Mouse (Mus musculus) WW6 (cell line): ENCODE results near the gene Gnb3.
A peak's percentile ranks its signal among the peaks of the same experiment; 100 is the strongest.

ENCODE experiments used
- DNase-seq: peaks from one replicate; pipeline ENCODE4 v3.0.0-alpha.2; 2013; ENCODE audit warnings: low read depth, low spot score

Gnb3 gene

DNA sequence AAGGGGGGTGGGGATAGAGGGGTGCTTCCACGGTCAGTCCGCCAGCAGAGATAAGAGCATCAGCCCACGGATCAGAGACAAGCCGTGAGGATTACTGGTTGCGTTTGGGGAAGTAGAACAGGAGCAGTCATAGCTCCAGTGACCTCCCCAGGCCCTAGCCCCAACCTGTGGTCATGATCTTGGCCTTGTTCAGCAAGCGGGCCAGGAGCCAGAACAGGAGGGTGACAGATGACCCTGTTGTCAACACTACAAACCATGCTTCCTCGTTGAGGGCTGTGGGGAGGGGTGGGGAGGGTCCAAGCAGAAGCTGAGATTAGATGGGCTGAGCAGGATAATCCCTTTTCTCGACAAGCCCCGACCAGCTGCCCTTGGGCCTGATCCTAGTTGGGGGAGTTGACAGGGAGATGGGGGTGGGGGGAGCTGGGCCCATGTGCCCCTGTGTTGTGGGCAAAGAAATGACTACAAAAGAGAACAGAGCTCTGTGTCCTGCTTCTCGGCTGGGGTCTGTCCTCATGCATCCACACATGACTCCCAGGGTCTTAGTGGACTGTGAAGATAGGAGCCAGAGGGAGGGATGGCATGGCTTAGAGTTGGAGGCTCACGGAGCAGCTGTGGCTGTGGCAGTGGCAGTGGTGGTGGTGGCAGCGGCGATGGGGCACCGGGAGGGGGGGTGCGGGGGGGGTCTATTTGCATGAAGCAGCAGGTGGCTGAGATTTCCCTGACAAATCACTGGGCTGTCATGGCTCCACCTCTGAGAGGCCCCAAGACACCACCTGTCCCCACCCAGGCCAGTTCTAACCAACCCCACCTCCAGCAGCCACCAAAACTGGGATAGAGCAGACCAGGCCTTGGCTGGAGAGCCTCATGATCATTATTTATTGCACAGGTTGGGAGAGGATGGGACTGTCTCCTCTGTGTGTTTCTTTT, at the start of gene Gnb3:
Gnb3 (minus strand) TSS at position 35 of the 927 bp plus-strand sequence.
- no peak for DNase-seq

DNA sequence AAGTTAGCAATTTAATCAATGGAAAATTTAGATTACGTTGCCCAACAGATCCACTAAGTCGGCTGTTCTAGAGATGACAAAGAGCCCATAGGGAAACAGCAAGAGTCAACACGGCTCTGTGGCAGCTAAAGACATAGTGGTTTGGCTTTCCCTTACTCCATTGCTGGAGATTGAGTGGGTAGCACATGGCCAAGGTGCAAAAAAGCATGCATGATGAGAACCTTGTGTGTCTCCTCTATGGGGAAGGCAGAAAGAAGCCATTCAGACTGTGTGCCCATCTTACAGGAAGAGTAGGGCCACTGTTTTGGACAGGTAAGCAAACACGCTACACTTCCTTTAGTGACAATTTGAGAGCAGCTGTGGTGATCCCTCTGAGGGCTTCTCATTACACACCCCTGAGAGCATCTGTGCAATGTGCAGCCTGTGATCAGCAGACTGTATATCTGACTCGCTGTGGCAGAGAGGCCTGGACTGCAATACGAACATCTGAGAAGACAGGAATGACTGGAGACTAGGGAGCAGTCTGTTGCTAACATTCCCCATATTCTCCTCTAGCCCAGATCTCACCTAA, 48.6 kb upstream of the Gnb3 start:
- DNase-seq, result no peak

DNA sequence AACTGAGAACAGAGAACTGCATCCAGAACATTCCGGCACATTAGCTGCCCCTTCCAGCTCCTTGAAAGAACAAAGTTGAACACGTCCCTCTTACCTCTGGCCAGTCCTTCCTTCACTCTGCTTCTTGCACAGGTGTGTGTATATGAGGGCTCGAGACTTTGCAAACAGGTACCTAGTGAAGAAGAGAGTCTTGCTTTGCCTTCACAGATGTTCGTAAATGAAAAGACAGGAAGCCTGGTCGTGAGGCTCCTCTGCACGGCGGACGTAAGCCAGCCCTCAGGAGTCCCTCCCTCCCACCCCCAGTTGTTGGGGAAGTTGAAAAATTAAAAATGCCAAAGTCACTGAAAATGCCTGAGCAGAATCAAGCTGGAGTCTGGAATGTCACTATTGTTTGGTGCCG, 47.9 kb upstream of the Gnb3 start, which contains the start of gene Cd4:
Cd4 (minus strand) TSS at position 236 of the 400 bp plus-strand sequence.
- DNase-seq, result no peak

DNA sequence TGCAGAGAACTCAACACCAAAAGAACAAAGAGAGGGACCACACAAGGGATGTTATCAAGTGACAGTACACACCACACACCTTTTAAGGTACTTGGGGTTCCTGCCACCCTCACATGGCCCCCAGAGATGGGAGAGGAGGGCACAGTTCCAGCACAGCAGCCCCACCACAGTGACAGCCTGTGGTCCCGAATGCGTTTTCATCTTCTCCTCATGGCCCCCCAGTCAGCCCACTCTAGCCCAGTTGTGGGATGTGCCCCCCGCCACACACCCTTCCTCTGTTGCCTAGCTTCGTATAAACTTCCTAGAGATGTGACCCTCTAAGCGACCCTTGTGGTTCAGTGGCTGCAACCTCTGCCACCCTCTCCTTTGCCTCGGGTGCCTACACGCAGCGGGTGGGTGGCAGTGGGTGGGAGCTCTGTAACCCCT, 45.9 kb upstream of the Gnb3 start:
- no peak for DNase-seq

DNA sequence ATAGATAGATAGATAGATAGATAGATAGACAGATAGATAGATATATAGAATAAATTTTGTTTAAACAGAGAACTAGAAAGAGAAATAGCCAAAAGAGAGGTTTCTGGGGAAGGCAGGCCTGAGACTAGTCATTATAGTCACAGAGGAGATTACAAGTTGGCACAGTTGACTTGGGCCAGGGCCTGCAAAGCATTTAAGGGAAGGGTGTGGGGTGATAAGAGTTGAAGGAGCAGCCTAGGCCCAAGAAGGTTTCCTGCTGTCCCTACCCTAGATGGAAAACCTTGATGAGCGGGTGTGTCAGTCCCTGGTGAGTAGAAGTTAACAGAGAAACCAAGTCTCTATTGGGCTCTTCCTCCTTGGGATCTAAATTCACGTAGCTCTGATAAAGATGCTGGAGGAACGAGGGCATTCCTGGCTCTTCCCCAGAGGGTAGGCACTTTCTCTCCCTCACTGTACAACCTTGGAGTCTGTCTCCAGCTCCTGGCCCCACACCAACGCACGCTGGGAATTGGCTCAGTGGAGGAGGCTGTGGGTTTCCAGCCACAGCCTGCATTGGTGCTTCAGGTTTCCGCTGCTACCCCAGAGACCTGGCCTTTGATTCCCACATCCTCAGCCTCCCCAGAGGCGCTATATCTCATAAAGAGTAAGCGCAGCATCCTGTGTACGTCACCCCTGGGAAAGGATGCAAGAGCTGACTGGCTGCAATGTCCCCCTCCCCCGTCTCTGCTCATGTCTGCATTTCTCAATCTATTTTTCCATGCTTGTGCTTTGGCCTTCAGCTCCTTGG, 44.8 kb upstream of the Gnb3 start:
- DNase-seq, result no peak

DNA sequence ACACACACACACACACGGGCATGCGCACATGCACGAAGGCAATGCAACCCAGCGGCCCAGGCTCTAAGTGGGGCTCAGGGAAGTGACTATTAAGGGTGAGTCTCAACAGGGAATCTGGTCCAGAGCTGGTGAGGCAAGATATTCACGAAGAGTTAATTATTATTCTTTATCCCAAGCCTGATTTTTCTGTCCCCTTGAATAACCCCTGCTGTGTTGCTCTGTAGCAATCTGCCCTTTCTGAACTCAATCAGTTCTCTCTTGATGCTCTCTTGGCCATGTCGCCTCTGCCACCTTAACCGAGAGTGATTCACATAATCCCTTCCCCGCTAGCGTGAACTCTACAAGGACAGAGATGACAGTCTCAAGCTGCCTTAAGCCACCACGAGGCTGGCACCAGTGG, 43.3 kb upstream of the Gnb3 start:
- no peak for DNase-seq

DNA sequence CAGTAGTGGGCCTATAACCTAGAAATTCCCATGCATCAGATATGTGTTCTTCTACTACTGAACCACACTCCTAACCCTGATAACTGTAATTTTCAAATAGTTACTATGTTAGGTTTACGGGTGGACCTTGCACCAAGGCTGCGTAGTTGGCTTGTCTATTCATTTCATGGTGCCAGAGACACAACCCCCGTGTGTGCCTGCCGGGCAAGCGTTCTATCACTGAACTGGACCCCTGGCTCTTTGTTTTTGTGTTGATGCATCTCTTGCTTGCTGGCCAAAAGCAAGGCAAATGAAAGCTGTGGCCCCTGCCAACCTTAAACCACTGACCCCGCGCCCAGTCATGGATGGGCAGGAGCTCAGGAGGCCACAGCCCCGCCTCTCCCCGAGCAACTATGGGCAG, 41.7 kb upstream of the Gnb3 start:
- no peak for DNase-seq

DNA sequence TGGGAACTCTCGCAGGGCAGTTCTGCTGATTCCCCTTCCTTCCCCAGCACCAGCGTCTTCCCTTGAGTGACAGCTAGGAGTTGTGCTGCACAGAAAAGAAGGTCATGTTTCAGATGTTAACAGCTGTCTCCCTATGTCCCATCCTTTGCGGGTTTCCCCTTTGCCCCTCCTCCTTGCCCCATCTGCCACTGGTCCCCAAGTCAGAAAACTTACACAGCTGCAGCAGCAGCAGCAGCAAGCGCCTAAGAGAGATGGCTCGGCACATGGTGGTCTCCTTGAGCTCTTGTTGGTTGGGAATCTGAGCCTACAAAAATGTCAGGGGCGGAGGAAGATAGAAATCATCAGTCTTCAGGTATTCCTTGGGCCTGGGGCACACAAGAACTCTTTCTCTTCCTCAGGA, 39.3 kb upstream of the Gnb3 start:
- no peak for DNase-seq

DNA sequence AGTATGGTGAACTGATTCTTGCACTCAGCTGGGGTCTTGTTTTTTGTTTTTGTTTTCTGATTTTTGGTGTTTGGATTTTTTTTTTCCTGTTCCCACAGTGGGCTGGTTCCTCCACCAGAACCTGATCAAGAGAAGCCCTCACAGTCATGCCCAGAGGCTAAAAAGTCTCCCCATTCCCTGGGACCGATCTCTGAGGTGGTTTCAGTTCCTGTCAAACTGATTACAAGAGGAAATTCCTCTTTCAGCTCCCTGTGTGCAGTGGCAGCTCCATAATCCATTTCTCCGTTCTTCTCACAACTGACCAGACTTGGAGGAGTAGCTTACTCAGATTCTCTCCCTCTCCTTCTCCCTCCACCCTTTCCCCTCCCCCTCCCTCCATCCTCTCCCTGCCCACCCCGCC, 34.3 kb upstream of the Gnb3 start:
- no peak for DNase-seq

DNA sequence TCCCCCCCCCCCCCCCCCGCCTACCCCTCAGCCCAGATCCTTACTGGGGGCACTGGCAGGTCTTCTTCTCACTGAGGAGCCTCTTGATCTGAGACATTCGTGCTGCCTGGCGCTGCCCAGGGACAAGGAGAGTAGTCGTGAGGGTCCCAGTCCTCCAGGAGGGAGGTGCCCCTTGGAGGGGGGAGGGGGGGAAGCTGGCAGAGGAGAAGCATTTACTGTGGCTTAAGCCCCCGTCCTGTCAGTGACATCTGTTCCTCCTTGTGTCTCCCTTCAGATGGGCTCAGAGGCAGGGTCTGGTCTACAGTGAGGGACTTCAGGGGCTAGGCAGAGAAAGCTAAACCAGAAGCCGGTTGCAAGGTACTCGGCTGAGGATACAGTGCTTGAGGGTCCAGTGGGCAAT, 26.5 kb upstream of the Gnb3 start:
- no peak for DNase-seq

DNA sequence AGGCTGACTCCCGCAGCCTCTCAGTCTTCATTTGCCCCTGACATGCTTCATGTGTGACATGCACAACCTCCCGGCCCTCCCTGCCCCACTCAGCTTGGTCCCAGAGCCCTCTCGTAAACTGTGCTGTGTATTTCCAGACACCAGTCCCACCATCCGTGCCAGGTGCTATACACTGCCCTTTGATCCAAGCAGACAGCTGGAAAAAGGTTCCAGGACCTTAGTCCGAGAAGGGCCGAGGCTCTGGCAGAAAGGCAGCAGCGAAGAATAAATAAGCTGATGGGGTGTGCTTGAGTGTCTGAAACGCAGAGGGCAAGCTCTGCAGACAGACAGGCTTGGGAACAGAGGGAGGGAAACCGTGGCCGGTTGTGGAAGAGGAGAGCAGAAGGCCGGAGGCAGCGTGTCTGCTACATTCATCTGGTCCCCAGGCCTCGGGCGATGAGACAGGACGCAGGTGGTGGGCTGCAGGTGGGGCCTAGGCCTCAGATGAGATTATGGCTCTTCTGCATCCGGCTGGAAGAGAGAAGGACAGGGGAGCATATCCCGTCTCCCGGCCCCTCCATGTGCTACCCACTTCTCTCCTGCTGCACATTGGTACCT, 25.8 kb upstream of the Gnb3 start:
- DNase-seq, result no peak

DNA sequence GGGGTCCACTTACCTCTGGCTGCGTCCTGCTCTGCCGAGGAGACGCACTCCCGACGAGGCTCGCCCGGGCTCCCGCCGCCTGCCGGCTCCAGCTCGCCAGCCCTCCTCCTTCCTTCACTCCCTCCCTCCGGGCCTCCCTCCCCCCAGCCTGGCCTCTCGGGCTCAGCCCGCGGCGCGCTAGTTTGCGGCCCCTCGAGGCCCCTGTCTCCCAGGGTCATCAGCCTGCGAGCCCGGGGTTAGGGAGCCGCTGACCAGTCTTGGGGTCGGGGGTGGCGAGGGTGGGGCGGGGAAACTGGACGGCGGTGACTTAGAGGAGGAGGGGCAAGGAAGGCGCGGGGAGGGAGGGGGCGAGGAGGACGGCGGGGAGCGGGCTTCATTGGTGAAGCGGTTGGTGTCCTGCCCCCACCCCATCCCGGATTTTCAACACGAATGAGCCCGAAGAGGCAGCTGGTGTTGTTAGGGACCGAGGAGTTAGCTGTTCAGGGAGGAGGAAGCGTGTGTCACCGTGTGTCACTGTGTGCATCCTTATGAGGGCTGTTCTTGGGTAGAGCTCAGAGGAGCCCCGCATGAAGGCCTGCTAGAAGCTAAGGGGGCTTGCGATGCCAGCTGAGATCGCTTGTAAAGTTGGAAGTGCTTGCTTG, 23.7 kb upstream of the Gnb3 start, which contains the start of gene Gpr162:
Gpr162 (minus strand) TSS at position 326 of the 641 bp plus-strand sequence.
- no peak for DNase-seq

DNA sequence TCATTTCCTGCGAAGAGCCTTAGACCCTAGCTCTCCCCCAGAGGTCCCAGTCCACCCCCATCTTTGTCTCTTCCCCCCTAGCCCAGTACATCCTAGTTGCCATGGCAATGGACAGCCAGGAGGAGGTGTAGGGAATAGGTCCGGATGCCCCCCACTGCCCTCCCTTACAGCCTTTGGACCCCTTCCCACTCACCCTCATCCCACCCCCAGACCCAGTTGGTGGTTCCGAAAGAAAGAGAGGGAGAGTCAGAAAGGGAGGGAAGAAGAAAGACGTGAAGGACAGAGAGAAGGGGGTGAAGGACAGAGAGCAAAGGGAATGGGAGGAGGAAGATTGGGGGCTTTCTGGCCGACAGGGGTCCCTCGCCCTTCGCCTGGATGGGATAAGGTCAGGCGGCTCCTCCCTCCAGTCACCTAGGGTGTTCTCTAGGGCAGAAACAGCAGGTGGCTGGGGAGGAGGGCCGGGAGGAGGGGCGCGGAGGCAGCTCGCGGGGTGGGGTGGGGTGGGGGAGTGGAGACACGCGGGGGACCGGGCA, 23.1 kb upstream of the Gnb3 start:
- DNase-seq, result no peak

DNA sequence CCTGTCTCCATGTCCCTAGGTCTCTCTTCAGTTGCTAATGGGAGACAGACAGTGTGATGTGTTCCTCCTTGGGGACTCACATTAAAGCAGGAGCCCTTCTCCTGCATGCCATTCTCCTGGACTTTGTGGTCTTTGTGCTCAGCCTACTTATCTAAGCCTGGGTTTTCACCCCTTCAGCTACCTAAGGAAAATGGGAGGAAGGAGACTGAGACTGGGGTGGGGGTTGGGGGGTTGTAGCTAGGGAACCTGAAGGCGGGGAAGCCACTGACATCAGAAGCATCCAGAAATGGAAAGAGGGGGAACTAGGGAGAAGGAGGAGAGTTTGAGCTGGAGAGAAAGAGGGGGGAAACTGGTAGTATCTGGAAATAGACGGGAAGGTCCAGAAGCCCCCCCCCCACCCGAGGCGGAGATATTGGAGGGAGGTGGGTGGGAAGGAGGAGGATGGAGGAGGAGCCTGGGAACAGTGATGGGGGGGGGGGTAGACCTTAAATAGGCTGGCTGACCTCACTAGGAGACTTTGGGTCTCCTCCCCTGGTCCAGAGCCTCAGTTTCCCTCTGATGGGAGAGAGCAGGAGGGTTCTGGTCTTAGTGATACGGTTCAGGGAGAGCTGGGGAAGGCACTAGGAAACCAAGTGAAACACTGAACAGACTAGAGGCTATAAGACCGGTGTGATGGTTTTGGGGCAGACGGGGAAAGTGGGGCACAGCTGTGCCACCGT, 22.5 kb upstream of the Gnb3 start:
- no peak for DNase-seq

DNA sequence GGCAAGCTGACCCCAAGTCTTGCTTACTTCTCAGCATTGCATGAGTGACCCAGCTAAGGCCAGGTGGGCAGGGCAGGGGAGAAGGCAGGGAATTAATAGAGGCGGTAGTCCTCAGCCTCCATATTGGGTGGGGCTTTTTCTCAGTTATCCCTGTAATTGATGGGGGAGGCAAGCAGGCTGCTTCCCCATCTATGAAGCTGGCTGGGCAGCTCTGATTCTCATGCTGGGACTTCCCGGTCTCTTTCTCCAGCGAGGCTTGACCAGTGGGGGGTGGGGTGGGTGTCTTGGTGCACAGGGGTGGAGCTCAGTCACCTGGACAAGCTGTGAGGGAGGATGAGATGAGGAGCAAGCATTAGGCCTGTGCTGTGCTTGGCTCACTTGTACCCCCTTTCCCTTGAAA, 21.7 kb upstream of the Gnb3 start:
- DNase-seq, result no peak

DNA sequence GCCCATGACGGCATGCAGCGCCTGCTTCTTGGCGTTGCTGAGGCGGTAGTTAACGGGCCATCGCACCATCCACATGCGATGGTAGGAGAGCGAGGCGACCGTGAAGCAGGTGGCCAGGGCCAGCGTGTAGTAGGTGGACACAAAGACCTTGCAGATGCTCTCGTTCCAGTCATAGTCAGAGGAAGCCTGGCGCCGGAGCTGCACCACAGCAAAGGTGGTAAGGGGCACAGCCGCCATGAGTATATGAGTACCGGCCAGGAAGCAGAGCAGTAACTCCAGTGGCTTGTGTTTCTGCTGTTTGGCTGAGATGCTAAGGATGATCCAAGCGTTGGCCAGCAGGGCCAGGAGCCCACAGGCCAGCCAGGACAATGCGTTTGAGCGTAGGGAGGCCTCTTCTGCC, 21.2 kb upstream of the Gnb3 start:
- no peak for DNase-seq

DNA sequence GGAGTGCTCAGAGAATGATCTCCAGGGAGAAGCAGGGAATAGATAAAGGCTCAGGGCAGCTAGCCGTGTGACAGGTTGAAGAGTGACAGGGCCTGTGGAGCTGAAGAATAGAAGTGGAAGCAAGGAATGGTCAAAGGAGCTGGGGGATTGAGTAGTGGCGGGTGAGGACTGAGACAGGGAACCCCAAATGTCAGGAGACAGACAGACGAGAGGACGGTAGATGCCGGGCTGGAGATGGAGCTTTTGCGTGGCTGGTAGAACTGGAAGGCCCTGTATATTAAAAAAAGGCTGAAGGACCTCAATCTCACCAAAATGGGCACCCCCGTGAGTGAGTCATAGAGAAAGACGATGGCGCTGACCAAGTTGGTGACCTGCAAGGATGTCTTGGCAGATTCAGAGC, 20.4 kb upstream of the Gnb3 start:
- DNase-seq, result no peak

DNA sequence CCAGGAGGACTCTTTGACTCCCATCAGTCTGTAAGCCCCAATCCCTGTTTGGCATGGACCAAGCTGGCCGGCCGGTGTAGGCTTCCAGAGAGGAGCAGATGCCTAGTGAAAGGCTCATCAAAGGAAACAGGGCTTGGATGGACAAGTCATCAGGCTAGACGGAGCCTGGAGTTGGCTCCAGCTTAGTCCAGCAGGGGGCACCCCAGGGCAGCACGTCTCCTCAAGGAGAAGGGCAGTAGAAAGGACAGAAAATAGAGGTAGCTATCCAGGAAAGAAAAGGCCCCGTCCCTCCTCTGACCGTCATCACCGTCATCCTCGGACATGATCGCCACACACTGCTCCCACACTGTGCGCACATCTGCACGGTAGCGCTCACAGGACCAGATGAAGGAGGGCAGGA, 19.6 kb upstream of the Gnb3 start:
- peak; percentile 67 for DNase-seq

DNA sequence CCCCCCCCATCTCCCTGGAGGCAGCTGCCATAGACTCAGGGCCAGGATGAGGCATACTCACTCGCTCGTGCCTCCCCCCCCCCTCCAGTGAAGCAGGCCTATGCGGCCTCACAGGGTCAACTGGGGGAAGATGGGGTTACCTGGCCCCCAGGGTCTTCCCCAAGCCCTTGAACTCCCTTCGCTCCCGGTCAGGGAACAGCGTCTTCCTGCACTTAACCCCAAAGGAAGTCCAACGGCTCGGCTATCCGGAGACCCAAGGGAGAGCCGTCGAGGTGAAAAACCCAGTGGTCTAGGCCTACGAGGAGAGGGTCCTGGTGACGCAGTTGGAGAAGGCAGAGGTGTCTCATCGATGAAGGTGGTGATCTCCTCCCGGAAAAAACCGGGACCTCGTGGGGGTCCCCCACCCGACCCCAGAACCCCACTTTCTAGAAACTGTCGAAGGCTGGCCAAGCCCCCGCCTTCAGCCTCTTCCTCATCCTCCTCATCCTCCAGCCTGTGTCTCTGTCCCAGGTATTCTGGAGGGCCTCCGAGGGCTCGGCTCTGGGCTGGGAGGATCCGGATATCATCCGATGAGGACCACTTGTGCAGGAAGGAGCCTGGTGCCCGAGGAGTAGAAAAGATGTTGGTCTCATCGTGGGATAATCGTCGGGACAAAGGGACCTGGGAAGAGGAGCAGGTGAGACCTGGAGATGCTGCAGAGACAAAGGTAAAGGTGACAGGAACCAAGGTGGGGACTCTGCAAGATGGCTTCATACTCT, 18.7 kb upstream of the Gnb3 start:
- no peak for DNase-seq
